Mouse (Mus musculus): ENCODE results near the gene Hspa14.

Gene Hspa14

DNA sequence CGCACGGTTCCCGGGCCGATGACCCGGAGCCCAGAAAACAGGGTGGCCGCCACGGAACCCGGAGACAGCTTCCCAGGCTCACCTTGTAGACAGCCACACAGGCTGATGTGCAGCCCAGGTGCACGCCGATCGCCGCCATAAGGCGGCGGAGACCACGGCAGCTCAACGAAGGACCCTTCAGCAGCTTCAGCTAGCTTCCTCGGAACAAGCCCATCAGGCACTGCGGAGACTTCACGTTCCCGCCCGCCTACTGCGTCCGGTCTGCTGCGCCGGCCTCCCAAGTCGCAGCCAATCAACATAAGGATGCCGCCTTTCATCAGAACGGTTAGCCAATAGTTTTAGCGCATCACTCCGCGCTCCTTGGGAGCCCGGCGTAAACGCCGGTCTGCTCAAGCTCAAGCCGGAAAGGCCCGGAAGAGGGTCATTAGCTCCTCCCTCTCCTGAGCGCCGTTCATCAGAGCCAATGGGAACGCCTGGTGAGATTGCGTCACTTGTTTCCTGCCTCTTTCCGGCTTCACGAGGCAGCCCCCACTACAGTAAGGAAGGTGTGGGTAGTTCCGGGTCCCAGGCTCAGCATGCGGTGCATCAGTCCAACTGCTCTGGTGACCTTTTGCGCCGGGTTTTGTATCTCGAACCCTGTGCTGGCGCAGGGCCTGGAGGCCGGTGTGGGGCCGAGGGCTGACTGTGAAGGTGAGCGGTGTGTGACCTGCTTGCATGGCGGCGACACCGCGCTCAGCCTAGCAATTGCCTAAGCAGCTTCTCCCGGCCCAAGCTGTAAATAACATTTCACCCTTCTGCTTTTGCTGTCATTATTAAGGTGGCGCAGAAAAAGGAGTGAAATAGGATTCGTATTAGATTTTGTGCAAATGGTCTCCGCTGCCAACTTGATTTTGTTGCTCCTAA lies at the start of gene Hspa14, which contains the start of the genes Gm45902 and Cdnf:
Hspa14 (minus strand) TSS at position 263 of the 903 bp plus-strand sequence.
Gm45902 (minus strand) TSS at position 239 of the 903 bp plus-strand sequence.
Cdnf (plus strand) TSS at position 479 of the 903 bp plus-strand sequence.
- CTCF ChIA-PET = interaction anchor here in 2 of 4 experiments (0.6 to 1.6 kb wide), 5 partner anchors 99 to 1465 kb away, joined by 3 to 11 read pairs (median 4); no protein-coding TSS in a partner anchor
- POLR2A ChIA-PET = interaction anchor here (0.6 to 3.6 kb wide), 101 partner anchors 8 to 709 kb away, joined by 3 to 71 read pairs (median 4); partner anchors contain the start of genes Suv39h2 (in 4 of the 4), Acbd7 (in 3 of the 4), Dclre1c (in 3 of the 4) and Nmt2 (in 3 of the 4)

DNA sequence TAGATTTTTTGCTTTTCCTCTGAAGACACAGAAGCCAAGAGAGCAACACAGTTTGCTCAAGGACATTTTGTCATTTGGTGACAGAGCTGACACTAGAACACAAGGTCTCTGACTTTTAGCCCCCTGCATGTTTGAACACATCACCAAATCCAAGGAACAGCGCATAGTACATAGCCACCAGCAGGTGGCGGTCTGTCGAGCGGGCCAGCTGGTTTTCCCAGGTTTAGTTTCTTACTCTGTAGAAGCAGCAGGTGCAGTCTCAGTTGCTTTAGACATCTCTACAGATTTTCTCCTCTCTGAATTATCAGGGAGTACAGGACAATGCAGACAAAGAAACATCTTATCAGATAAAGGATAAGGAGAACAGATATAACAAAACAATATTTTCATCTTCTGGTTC lies 34.0 kb upstream of the Hspa14 start:
- CTCF ChIA-PET = interaction anchor here (0.5 to 3.1 kb wide), 25 partner anchors 8 to 1313 kb away, joined by 3 to 24 read pairs (median 4); no protein-coding TSS in a partner anchor
- POLR2A ChIA-PET = interaction anchor here (0.6 to 1.9 kb wide), 8 partner anchors 23 to 267 kb away, joined by 3 to 8 read pairs (median 4); partner anchors contain the start of genes Cdnf (in 1 of the 4), Gm45902 (in 1 of the 4) and Hspa14 (in 1 of the 4)

GRCm38 (mm10) chr2:3546055-3546454 lies 33.4 kb upstream of the Hspa14 start:
- CTCF ChIA-PET = interaction anchor here (0.6 to 3.1 kb wide), 16 partner anchors 11 to 1313 kb away, joined by 3 to 24 read pairs (median 4); no protein-coding TSS in a partner anchor
- POLR2A ChIA-PET = interaction anchor here in 2 of 4 experiments (0.9 to 1.9 kb wide), 3 partner anchors 25 to 167 kb away, joined by 3 to 5 read pairs (median 4); partner anchors contain the start of genes Cdnf (in 1 of the 2), Gm45902 (in 1 of the 2) and Hspa14 (in 1 of the 2)

DNA sequence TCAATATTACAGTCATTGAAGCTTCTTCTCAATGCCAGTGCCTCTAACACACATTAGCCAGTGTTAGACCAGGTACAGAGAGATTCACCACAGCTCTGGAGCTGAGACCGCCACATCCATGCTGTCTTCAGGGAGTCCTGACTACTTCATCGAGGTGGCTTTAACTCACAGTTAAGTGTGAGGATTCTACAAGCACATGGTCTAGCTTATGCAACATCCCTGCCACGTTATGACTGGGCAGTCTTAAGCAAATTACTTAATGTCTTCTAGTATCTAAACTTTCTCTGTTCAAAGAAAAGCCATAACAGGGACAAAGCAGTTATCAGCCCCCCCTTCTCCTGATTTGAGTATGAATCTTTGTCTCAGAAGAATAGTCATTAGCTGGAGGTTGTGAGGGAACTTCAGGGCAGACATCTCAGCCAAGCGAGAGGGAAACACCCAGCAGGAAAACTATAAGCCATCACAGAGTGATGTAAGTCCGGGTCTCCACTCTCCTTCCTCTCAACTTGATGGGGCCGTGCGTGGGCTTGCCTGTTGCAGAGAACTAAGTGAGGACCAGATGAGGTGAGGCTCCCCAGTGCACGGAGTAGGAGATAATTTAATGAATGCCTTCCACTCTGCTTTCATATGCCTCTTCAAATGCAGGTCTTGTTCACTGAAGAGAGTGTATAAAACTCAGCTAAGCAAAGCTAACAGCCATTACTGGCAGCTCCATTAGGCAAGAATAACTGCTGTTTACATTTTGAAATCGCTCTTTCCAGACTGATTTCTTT lies 28.9 kb upstream of the Hspa14 start:
- POLR2A ChIA-PET = no interaction called here

DNA sequence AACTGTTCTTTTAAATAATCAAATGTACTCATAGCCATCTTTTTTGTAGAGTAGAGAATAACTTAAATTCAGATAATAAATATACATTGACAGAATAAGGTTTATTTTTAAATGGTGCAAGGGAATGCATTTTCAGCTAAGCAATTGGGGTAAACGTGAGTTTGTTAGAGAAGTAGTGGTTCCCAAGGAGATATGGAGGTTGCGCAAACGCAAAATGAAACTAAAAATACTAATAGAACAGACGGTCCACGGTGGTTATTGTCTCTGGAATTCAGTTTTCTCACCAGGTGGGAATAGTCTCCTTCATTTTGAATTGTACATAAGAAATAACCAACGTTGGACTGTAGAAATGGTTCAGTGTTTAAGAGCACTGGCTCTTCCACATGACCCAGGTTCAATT lies 13.7 kb upstream of the Hspa14 start:
- ChIA-PET CTCF (no interaction called here), POLR2A (interaction anchor here in 2 of 4 experiments (2.4 to 2.5 kb wide), 2 partner anchors 13 to 14 kb away, joined by 8 to 11 read pairs; partner anchors contain the start of genes Cdnf (in 2 of the 2), Gm45902 (in 2 of the 2) and Hspa14 (in 2 of the 2))

More for the DNA sequence above, 28.9 kb upstream of the Hspa14 start:
- CTCF ChIA-PET = interaction anchor here in 1 of 4 experiments (0.7 kb wide), 1 partner anchor 122 kb away, joined by 3 read pairs; no protein-coding TSS in a partner anchor

DNA sequence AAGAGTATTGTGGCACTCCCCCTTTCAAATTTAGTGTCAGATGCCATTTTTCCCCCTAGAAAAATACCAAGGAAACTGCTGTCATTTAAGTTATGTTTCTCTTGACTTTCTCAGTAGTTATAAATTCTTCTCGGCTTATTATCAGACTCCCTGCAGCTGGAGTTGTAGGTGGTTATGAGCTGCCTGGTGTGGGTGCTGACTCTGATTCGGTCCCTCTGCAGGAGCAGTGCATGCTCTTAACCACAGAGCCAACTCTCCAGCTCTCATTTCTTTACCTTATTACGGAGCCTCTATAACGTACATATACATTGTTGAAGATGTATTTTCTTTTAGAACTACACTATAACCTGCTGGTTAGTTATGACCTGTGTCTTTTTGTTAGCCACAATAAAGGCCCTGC lies 9.9 kb upstream of the Hspa14 start:
- POLR2A ChIA-PET = interaction anchor here in 1 of 4 experiments (1.0 kb wide), 1 partner anchor 206 kb away, joined by 3 read pairs; no protein-coding TSS in a partner anchor
- CTCF ChIA-PET = no interaction called here

- ChIA-PET POLR2A (interaction anchor here (0.7 to 3.6 kb wide), 60 partner anchors 9 to 341 kb away, joined by 3 to 71 read pairs (median 5); partner anchors contain the start of genes Suv39h2 (in 4 of the 4), Dclre1c (in 3 of the 4), Rpp38 (in 3 of the 4) and Acbd7 (in 2 of the 4)), CTCF (interaction anchor here in 1 of 4 experiments (1.0 to 1.6 kb wide), 3 partner anchors 98 to 288 kb away, joined by 3 to 11 read pairs (median 6); no protein-coding TSS in a partner anchor)
These were observed 538 bp downstream of the Hspa14 start for GRCm38 (mm10) chr2:3512076-3512475.

GRCm38 (mm10) chr2:3500886-3501285 lies 11.7 kb downstream of the Hspa14 start:
- ChIA-PET CTCF (no interaction called here), POLR2A (interaction anchor here in 3 of 4 experiments (0.9 to 20.2 kb wide), 8 partner anchors 10 to 77 kb away, joined by 3 to 155 read pairs (median 4); partner anchors contain the start of genes Cdnf (in 3 of the 3), Gm45902 (in 3 of the 3), Hspa14 (in 3 of the 3) and Dclre1c (in 1 of the 3))

DNA sequence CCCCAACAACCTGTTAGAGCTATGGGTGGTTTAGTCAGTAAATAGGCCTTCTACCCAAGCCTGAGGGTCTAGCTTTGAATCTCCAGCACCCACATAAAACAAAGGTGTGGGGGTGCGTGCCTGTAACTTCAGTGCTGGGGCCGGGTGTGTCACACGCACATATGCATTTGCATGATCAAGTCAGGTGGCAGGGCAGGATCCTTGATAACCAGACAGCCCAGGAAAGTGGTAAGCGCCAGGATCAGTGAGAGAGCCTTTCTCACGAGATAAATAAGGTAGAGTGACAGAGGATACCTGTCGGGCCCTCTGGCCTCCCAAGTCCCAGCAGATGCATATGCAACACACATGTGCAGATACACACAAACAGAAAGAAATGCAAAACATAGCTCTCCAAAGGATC lies 13.1 kb downstream of the Hspa14 start:
- CTCF ChIA-PET = interaction anchor here in 1 of 4 experiments (0.9 kb wide), 1 partner anchor 86 kb away, joined by 3 read pairs; no protein-coding TSS in a partner anchor

GRCm38 (mm10) chr2:3493833-3494409 lies 18.7 kb downstream of the Hspa14 start:
- ChIA-PET POLR2A (interaction anchor here (0.7 to 20.2 kb wide), 11 partner anchors 9 to 161 kb away, joined by 3 to 155 read pairs (median 4); partner anchors contain the start of genes Suv39h2 (in 4 of the 4), Cdnf (in 3 of the 4), Gm45902 (in 3 of the 4) and Hspa14 (in 3 of the 4)), CTCF (no interaction called here)

More for the DNA sequence above, 13.1 kb downstream of the Hspa14 start:
- POLR2A ChIA-PET = interaction anchor here (0.9 to 20.2 kb wide), 13 partner anchors 9 to 213 kb away, joined by 3 to 155 read pairs (median 4); partner anchors contain the start of genes Cdnf (in 3 of the 4), Gm45902 (in 3 of the 4), Hspa14 (in 3 of the 4) and Suv39h2 (in 3 of the 4)

GRCm38 (mm10) chr2:3489816-3490215 lies 22.8 kb downstream of the Hspa14 start:
- POLR2A ChIA-PET = interaction anchor here in 2 of 4 experiments (1.1 to 2.0 kb wide), 6 partner anchors 9 to 15 kb away, joined by 3 to 17 read pairs (median 6); partner anchors contain the start of gene Suv39h2 (in 2 of the 2)

DNA sequence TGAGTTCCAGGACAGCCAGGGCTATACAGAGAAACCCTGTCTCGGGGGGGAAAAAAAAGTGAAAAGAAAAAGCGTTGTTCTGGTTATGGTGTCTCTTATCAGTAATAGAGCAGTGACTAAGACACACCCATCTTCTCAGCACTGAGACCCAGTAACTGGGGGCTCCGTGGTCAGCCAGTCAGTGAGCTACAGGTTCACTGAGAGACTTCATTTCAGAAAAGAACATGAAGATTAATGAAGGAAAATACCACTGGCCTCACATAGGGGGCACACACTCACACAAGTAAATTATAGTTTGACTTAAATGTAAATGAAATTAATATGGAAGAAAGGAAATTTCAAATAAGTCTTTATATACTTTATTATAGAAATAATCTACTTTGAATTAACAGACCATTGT lies 32.4 kb downstream of the Hspa14 start:
- ChIA-PET CTCF (no interaction called here), POLR2A (interaction anchor here in 2 of 4 experiments (1.2 to 1.5 kb wide), 2 partner anchors 9 kb away, joined by 3 to 6 read pairs; no protein-coding TSS in a partner anchor)

More at GRCm38 (mm10) chr2:3489816-3490215, 22.8 kb downstream of the Hspa14 start:
- CTCF ChIA-PET = no interaction called here

DNA sequence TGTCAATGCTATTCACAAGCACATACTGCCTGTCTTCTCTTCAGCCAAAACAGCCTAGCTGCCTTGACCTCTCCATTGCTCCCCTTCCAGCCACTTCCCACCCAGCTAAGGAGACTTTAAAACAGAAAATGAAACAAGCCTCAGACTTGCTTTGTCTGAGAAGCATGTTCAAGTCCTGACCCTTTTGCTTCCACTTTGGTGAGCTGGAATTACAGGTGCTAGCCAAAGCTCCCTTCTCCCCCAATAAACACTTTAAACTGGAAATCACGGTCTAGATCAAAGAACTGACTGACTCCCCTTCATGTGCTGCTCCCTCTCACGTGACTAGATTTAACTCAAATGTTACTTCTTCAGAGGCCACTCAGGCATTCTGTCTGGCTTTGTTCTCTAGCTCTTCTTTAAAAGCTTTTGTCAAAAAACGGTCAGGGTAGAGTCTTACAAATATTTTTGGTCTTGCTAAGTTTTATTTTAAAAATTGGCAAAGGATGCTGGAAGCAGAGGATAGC lies 36.8 kb downstream of the Hspa14 start:
- CTCF ChIA-PET = interaction anchor here in 2 of 4 experiments (0.5 to 1.2 kb wide), 4 partner anchors 19 to 324 kb away, joined by 3 to 4 read pairs (median 4); no protein-coding TSS in a partner anchor
- POLR2A ChIA-PET = interaction anchor here in 3 of 4 experiments (0.6 to 9.5 kb wide), 38 partner anchors 9 to 357 kb away, joined by 3 to 156 read pairs (median 15); partner anchors contain the start of genes Cdnf (in 3 of the 3), Dclre1c (in 3 of the 3), Gm45902 (in 3 of the 3) and Hspa14 (in 3 of the 3)

GRCm38 (mm10) chr2:3474861-3475283 lies 37.7 kb downstream of the Hspa14 start, which contains the start of gene Suv39h2:
Gene Suv39h2 (minus strand): TSS chr2:3475031.
- POLR2A ChIA-PET = interaction anchor here (0.6 to 9.5 kb wide), 62 partner anchors 9 to 356 kb away, joined by 3 to 156 read pairs (median 8); partner anchors contain the start of genes Cdnf (in 4 of the 4), Gm45902 (in 4 of the 4), Hspa14 (in 4 of the 4) and Acbd7 (in 3 of the 4)
- CTCF ChIA-PET = interaction anchor here (0.6 to 1.4 kb wide), 5 partner anchors 19 to 1204 kb away, joined by 3 to 5 read pairs (median 4); no protein-coding TSS in a partner anchor

GRCm38 (mm10) chr2:3474361-3474805 lies 38.2 kb downstream of the Hspa14 start:
- CTCF ChIA-PET = interaction anchor here in 2 of 4 experiments (0.6 to 1.4 kb wide), 3 partner anchors 18 to 1204 kb away, joined by 3 to 5 read pairs (median 4); no protein-coding TSS in a partner anchor
- POLR2A ChIA-PET = interaction anchor here (0.6 to 9.5 kb wide), 61 partner anchors 8 to 355 kb away, joined by 3 to 156 read pairs (median 9); partner anchors contain the start of genes Cdnf (in 4 of the 4), Gm45902 (in 4 of the 4), Hspa14 (in 4 of the 4) and Acbd7 (in 3 of the 4)
